Mouse (Mus musculus) v-Abl transformed pro-B cells (cell line): ENCODE data around the gene Olfr1513.
"Not testable (repeated sequence)": the region's sequence is repeated elsewhere in the genome, so short reads cannot be mapped to it uniquely, and the experiment has no call there.

Experiments
- in situ Hi-C, 2 experiments: fragments of 400-800 bp; cut with MboI; formaldehyde crosslinking; loops; one replicate each; pipeline ENCODE4 v1.15.1; 2025; ENCODE audit not compliant: unreplicated experiment in 2 of 2

Gene Olfr1513

GRCm38 (mm10) chr14:52313931-52314807, 42.0 kb downstream of the Olfr1513 start:
- in situ Hi-C loops, result no loop called here

GRCm38 (mm10) chr14:52310906-52311305, 45.3 kb downstream of the Olfr1513 start:
- in situ Hi-C loops, result no loop called here

GRCm38 (mm10) chr14:52310343-52310742, 45.9 kb downstream of the Olfr1513 start:
- in situ Hi-C loops, result not testable (repeated sequence)

DNA sequence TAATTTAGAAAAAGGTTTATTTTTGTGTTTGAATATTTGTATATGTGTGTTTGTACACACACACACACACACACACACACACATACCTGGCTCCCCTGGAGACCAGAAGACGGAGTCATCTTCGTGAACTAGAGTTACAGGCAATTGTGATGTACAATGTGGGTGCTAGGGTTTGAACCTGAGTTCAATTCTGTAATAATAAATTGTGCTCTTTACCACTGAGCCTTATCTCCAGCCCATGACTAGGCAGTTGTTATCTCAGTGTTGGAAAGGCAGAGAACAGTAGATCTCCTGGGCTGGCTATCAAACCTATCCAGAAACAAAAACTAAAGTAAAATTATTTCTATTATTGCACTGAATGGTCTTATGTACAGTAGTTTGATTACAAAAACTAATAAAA, 50.1 kb downstream of the Olfr1513 start:
- in situ Hi-C loops, result no loop called here

GRCm38 (mm10) chr14:52304644-52305271, 51.5 kb downstream of the Olfr1513 start, which contains the start of gene Mettl3:
TSS of gene Mettl3 (minus strand) at chr14:52305128.
- in situ Hi-C loops, result no loop called here

- in situ Hi-C loops, result not testable (repeated sequence)
Observed at GRCm38 (mm10) chr14:52303517-52303916, 52.7 kb downstream of the Olfr1513 start.
